Mouse (Mus musculus) C2C12 (cell line): Measurements from ENCODE around the gene Rbl1.

Experiments
- CEBPB ChIP-seq: IDR thresholded peaks from one replicate; pipeline ENCODE4 v1.6.1; 2011; ENCODE audit warnings: low read depth, mild to moderate bottlenecking, control low read depth, moderate library complexity
- CTCF ChIP-seq: IDR thresholded peaks from one replicate; pipeline ENCODE4 v1.5.1; 2011; ENCODE audit not compliant: control insufficient read depth, insufficient read depth, insufficient read length

- TF ChIP-seq CEBPB: no peak
- TF ChIP-seq CTCF: no peak
Observed at GRCm38 (mm10) chr2:157099532-157100318, 104.6 kb downstream of the Rbl1 start.
